Mouse (Mus musculus) hindbrain, embryonic 15.5 days (tissue): ENCODE data around the gene Homer3. TPM values are rescaled to one million over a fixed set of nuclear protein-coding genes. Genes with fewer than 3 reads are reported as not detected.

Source experiments
- ATAC-seq: fragments of 200-750 bp; cut with Nextera tagmentation; 2 replicates; pipeline ENCODE4 v1.8.0; 2017; ENCODE audit warnings: low read depth, moderate number of reproducible peaks, moderate TSS enrichment; ENCODE audit not compliant: low FRiP score
- H3K27ac ChIP-seq: fragments of 300-500 bp; sonication (generic); replicated peaks from 2 replicates; pipeline ENCODE4 v1.5.1; 2015; ENCODE audit warnings: mild to moderate bottlenecking, inconsistent platforms
- H3K27me3 ChIP-seq: fragments of 300-500 bp; sonication (generic); 2 replicates; pipeline ENCODE4 v1.6.1; 2015; ENCODE audit warnings: control low read depth, inconsistent platforms
- H3K36me3 ChIP-seq: fragments of 300-500 bp; sonication (generic); 2 replicates; pipeline ENCODE4 v1.6.1; 2015; ENCODE audit warnings: control low read depth, inconsistent platforms
- H3K4me1 ChIP-seq: fragments of 300-500 bp; sonication (generic); replicated peaks from 2 replicates; pipeline ENCODE4 v1.6.1; 2015; ENCODE audit warnings: control low read depth, inconsistent platforms
- H3K4me2 ChIP-seq: fragments of 300-500 bp; sonication (generic); 2 replicates; pipeline ENCODE4 v1.6.1; 2015; ENCODE audit warnings: moderate library complexity, mild to moderate bottlenecking, inconsistent platforms
- H3K4me3 ChIP-seq: fragments of 300-500 bp; sonication (generic); 2 replicates; pipeline ENCODE4 v1.5.1; 2015; ENCODE audit warnings: mild to moderate bottlenecking, inconsistent platforms
- H3K9ac ChIP-seq: fragments of 300-500 bp; sonication (generic); 2 replicates; pipeline ENCODE4 v1.6.1; 2015; ENCODE audit warnings: inconsistent platforms
- H3K9me3 ChIP-seq: fragments of 300-500 bp; sonication (generic); 2 replicates; pipeline ENCODE4 v1.6.1; 2016; ENCODE audit warnings: control low read depth, inconsistent platforms
- WGBS: fragments of 180-500 bp; shearing (Covaris S2); methylation state at CpG from one replicate; pipeline ENCODE4 v1.1.7; 2015; 5-methylcytosine and 5-hydroxymethylcytosine counted together
- polyA plus RNA-seq: library from polyadenylated mRNA; unstranded; fragments of >200 nt; fragmentation: Nextera tagmentation; extraction: Ambion mirVana; gene quantifications from 2 replicates; pipeline ENCODE4 v1.2.1, GENCODE M21; 2015

Homer3 gene
- polyA plus RNA-seq, 1 experiment from 2014 or later: 30.8 TPM

DNA sequence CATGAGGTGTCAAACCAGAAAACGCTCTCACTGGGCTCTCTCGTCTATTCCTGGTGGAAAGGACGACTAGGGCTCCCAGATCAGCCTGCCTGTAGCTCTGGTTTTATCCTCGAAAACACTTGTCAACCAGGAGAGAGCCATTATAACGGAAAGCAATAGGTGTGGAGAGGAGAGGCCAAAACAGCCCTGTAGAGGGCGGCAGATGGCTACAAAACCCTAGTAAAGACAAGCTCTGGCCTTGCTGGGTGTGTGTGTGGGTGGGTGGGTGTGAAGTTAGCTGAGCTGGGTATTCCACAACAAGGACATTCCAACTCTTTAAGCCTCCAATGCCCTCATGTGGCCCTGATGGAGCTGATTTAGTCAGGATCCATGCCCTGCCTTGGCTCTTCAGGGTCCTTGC is 61.1 kb downstream of the Homer3 start:
- peak; percentile 57 for ATAC-seq
- Histone ChIP-seq H3K27me3 (no peaks in the 10 kb centered on the region), H3K9me3 (no peaks in the 10 kb centered on the region), H3K4me2 (no peak overlapping the region), H3K36me3 (peaks cover 43% of the 10 kb centered on the region), H3K4me1 (peaks cover 13% of the 10 kb centered on the region; the same call in 1 of the 2 replicates), H3K9ac (no peak overlapping the region), H3K4me3 (no peak overlapping the region), H3K27ac (no peak overlapping the region)
- 66% methylated on average over 6 of the region's 6 CpGs for WGBS

Other genes starting within 250 kb of the Homer3 start
- 71.7 and 72.2 TPM in 2 replicates for gene Mau2, start 240.1 kb upstream of the Homer3 start, polyA plus RNA-seq
- 55.5 and 57.6 TPM in 2 replicates for gene Sugp1, start 240.0 kb upstream of the Homer3 start, polyA plus RNA-seq
- 0.97 and 2.8 TPM in 2 replicates for gene Tm6sf2, start 209.9 kb upstream of the Homer3 start, polyA plus RNA-seq
- 0.87 and 1.3 TPM in 2 replicates for gene Hapln4, start 199.4 kb upstream of the Homer3 start, polyA plus RNA-seq
- gene Ncan, start 162.0 kb upstream of the Homer3 start, polyA plus RNA-seq: 165 and 193 TPM in 2 replicates
- 38.3 and 42.8 TPM in 2 replicates for gene Nr2c2ap, start 151.5 kb upstream of the Homer3 start, polyA plus RNA-seq
- 13.0 and 13.6 TPM in 2 replicates for gene Rfxank, start 143.7 kb upstream of the Homer3 start, polyA plus RNA-seq
- 54.6 and 55.1 TPM in 2 replicates for gene Borcs8, start 143.3 kb upstream of the Homer3 start, polyA plus RNA-seq
- 0.48 and 0.80 TPM in 2 replicates for gene Mef2b, start 143.1 kb upstream of the Homer3 start, polyA plus RNA-seq
- gene Tmem161a, start 110.5 kb upstream of the Homer3 start, polyA plus RNA-seq: 47.3 and 53.1 TPM in 2 replicates
- 8.2 and 10.2 TPM in 2 replicates for gene Slc25a42, start 70.5 kb upstream of the Homer3 start, polyA plus RNA-seq
- 89.2 and 90.9 TPM in 2 replicates for gene Sugp2, start 48.6 kb upstream of the Homer3 start, polyA plus RNA-seq
- 107 and 114 TPM in 2 replicates for gene Armc6, start 48.4 kb upstream of the Homer3 start, polyA plus RNA-seq
- 44.2 and 46.3 TPM in 2 replicates for gene Ddx49, start 19.7 kb downstream of the Homer3 start, polyA plus RNA-seq
- gene Cope, start 19.7 kb downstream of the Homer3 start, polyA plus RNA-seq: 291 and 295 TPM in 2 replicates
- 37.8 and 43.2 TPM in 2 replicates for gene Cers1, start 32.9 kb downstream of the Homer3 start, polyA plus RNA-seq
- 2.8 and 7.8 TPM in 2 replicates for gene Gdf1, start 47.0 kb downstream of the Homer3 start, polyA plus RNA-seq
- gene Upf1, start 70.5 kb downstream of the Homer3 start, polyA plus RNA-seq: 14.5 and 15.1 TPM in 2 replicates
- gene Comp, start 90.7 kb downstream of the Homer3 start, polyA plus RNA-seq: 0.27 and 0.47 TPM in 2 replicates
- gene Crtc1, start 156.8 kb downstream of the Homer3 start, polyA plus RNA-seq: 46.1 and 57.4 TPM in 2 replicates
- 29.5 and 33.6 TPM in 2 replicates for gene Klhl26, start 194.1 kb downstream of the Homer3 start, polyA plus RNA-seq
- gene Tmem59l, start 204.5 kb downstream of the Homer3 start, polyA plus RNA-seq: 133 and 145 TPM in 2 replicates
- gene Crlf1, start 210.3 kb downstream of the Homer3 start, polyA plus RNA-seq: 7.0 and 8.6 TPM in 2 replicates
- 161 and 177 TPM in 2 replicates for gene Rex1bd, start 223.9 kb downstream of the Homer3 start, polyA plus RNA-seq
- gene Uba52, start 228.0 kb downstream of the Homer3 start, polyA plus RNA-seq: 652 and 684 TPM in 2 replicates
- gene Fkbp8, start 244.9 kb downstream of the Homer3 start, polyA plus RNA-seq: 393 and 420 TPM in 2 replicates
- 48.5 and 49.0 TPM in 2 replicates for gene Kxd1, start 245.1 kb downstream of the Homer3 start, polyA plus RNA-seq